Mouse (Mus musculus): ENCODE measurements at regions not wholly inside any gene's neighbourhood (a gene's known extent, or its start where the extent isn't known, plus 50 kb on each side); places are given as distances from the start of the nearest gene placed in this dataset.

DNA sequence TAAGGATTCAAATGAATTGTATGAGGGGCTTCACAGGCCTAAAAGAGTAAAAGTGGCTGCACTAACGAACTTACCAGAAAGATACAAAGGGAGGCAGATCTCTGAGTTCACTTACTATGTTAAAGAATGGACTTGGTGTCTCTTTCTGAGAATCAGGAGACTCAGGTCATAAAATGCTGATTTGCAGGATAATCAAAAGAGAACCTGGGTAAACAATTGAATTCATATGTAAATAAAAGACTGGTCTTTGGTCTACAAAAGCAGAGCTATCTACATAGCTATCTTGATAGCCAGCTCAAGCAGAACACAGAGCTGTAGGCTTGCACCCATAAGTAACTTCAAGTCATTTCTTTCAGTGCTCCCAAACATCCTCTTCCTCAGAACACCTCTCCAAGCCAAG is 72.8 kb upstream of the 4930583I09Rik start:
- Histone ChIP-seq H3K4me1 (no peaks in the 10 kb centered on the region), H3K36me3 (no peaks in the 10 kb centered on the region), H3K4me3 (no peak overlapping the region), H3K27me3 (no peaks in the 10 kb centered on the region), H3K27ac (no peak overlapping the region), H3K9ac (no peak overlapping the region), H3K9me3 (0 out of 2 replicates have a peak, but pooled peaks cover 4% of the 10 kb centered on the region), H3K4me2 (no peak overlapping the region)
- 89% methylated on average over 1 of the region's 1 CpGs for WGBS
- no peak for ATAC-seq (ENCODE audit: insufficient number of reproducible peaks, low FRiP score, low TSS enrichment, low read depth)

GRCm38 (mm10) chr17:64901721-64902623 is 66.1 kb upstream of the 4930583I09Rik start:
- no peaks in the 10 kb centered on the region for H3K27me3 ChIP-seq
- H3K9me3 ChIP-seq = no peaks in the 10 kb centered on the region
- H3K4me2 ChIP-seq = no peak overlapping the region
- no peak for ATAC-seq (ENCODE audit: insufficient number of reproducible peaks, low FRiP score, low TSS enrichment, low read depth)
- no peak overlapping the region for H3K27ac ChIP-seq
- H3K36me3 ChIP-seq = no peaks in the 10 kb centered on the region
- 52% methylated on average over 17 of the region's 17 CpGs for WGBS
- H3K4me3 ChIP-seq = no peak overlapping the region
- H3K9ac ChIP-seq = no peak overlapping the region
- H3K4me1 ChIP-seq = no peaks in the 10 kb centered on the region

DNA sequence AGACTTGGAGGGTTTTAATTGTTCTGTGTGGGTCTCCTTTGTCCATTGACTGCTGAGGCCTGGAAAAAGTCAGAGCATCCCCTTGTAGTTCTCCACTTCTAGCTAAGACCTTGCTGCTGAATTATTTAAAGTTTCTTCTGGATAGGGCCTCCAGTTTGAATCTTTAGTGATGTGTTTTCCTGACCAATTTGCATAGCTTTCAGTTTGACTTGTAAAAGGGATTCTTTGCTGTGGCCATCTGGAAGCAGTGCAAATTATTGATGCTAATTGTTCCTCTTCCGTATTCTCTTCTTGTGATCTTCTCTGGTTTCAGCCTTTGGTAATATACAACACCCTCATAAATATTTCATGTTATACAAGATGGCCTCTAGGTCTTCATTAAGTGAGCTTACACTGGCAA is 61.6 kb upstream of the 4930583I09Rik start:
- 33% methylated on average over 1 of the region's 1 CpGs for WGBS
- H3K9ac ChIP-seq = no peak overlapping the region
- H3K27me3 ChIP-seq = no peaks in the 10 kb centered on the region
- no peaks in the 10 kb centered on the region for H3K36me3 ChIP-seq
- H3K4me1 ChIP-seq = no peaks in the 10 kb centered on the region
- H3K4me2 ChIP-seq = no peak overlapping the region
- H3K9me3 ChIP-seq = no peaks in the 10 kb centered on the region
- H3K4me3 ChIP-seq = no peak overlapping the region
- ATAC-seq (ENCODE audit: insufficient number of reproducible peaks, low FRiP score, low TSS enrichment, low read depth) = no peak
- H3K27ac ChIP-seq = no peak overlapping the region

DNA sequence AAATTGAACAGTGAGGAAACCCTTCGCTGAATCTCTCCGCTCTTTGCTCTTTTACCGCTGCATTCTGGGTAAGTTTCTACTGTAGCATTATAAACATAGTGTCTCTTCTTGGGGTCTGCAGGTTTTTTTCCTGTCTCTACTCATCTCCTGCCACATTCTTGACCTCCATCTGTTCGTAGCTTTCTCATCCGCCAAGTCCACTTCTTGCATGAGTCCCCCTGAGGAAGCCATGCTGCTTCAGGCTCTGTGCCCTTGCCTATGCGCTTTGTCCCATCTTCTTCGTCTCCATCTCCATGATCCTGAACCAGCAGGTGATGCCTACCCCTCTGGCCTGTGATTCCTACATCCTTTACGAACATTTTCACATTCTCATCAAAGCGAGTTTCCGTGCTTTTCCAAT is 60.0 kb upstream of the 4930583I09Rik start:
- Histone ChIP-seq H3K36me3 (no peaks in the 10 kb centered on the region), H3K27me3 (no peaks in the 10 kb centered on the region), H3K9ac (no peak overlapping the region), H3K4me1 (no peaks in the 10 kb centered on the region), H3K27ac (no peak overlapping the region), H3K9me3 (no peaks in the 10 kb centered on the region), H3K4me2 (no peak overlapping the region), H3K4me3 (no peak overlapping the region)
- WGBS = 91% methylated on average over 10 of the region's 10 CpGs
- ATAC-seq (ENCODE audit: insufficient number of reproducible peaks, low FRiP score, low TSS enrichment, low read depth) = no peak

DNA sequence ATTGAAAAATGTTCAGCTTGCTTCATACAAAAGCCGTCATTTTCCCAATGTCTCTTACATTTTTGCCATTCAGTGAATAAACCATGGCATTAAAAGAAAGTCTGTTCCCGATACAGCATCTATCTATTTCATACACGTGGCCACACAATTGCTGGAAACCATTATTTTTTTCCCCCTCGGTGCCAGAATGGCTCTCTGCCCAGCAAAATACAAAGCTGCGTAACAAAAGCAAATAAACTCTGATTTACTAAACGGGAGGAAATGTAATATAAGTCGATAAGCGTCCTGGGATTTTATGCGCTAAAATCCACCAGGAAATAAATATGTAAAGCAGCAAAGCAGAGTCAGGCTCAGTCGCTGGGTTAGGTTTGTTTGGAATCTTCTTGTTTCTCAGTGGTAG is 59.6 kb upstream of the 4930583I09Rik start:
- whole genome bisulfite sequencing = 46% methylated on average over 10 of the region's 10 CpGs
- Histone ChIP-seq H3K4me2 (no peak overlapping the region), H3K27ac (no peak overlapping the region), H3K9me3 (no peaks in the 10 kb centered on the region), H3K36me3 (no peaks in the 10 kb centered on the region), H3K9ac (no peak overlapping the region), H3K27me3 (no peaks in the 10 kb centered on the region), H3K4me1 (no peaks in the 10 kb centered on the region), H3K4me3 (no peak overlapping the region)
- no peak for ATAC-seq (ENCODE audit: insufficient number of reproducible peaks, low FRiP score, low TSS enrichment, low read depth)

DNA sequence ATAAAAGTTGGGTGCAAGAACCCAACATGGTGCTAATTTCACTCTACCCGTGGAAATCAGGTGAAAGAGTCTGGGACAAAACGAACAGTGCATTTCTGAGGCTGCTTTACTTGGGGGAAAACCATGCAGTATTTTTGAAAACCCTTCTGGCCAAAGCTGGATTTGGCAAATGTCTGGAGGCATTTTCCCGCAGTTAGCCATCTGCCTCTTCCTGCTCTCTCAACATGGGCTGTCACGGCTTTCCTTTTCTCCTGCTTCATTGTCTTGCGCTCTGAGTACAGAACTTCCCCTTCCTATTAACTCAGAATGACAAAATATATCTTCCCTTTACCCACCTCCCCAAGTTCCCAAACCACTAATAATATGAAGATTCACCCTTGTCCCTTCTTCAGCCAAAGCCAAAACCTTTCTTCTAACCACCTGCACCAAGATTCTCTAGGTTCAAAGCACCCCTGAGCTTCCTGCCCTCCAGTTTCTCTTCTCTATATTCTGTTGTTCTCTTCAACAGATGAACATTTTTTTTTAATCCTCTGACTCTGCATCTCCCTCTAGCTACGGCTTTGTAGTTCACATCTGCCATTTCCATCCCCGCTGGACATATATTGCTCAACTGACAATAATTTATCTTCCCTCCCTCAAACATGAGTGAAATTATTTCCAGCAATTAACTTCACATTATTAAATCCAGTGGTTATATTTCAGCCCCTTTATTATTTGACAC is 57.5 kb upstream of the 4930583I09Rik start:
- H3K9ac ChIP-seq = no peak overlapping the region
- no peaks in the 10 kb centered on the region for H3K4me1 ChIP-seq
- no peaks in the 10 kb centered on the region for H3K27me3 ChIP-seq
- H3K9me3 ChIP-seq = no peaks in the 10 kb centered on the region
- no peak overlapping the region for H3K27ac ChIP-seq
- WGBS = 75% methylated on average over 7 of the region's 7 CpGs
- H3K4me2 ChIP-seq = no peak overlapping the region
- no peak for ATAC-seq (ENCODE audit: insufficient number of reproducible peaks, low FRiP score, low TSS enrichment, low read depth)
- no peaks in the 10 kb centered on the region for H3K36me3 ChIP-seq
- no peak overlapping the region for H3K4me3 ChIP-seq
